Mouse (Mus musculus): Measurements from ENCODE around the gene Pdhx.

- no peak for TF ChIP-seq CTCF (IDR thresholded peaks at IDR 0.05; ENCODE audit: low read depth, low read length)
- TF ChIP-seq POLR2A (IDR thresholded peaks at IDR 0.05; ENCODE audit: extremely low read depth, insufficient read depth, low read length) = no peak
Measured at GRCm38 (mm10) chr2:102982822-102983221, 90.5 kb downstream of the Pdhx start.
